Mouse (Mus musculus) T-helper 2 cell (primary cell): ENCODE data around the gene Ctxn1.

Source experiments
- in situ Hi-C: fragments of 300-600 bp; cut with MboI, MseI; formaldehyde crosslinking; loops from one replicate; pipeline ENCODE4 v1.15.1; 2025; ENCODE audit warnings: high pct_unique_total_duplicates

Gene Ctxn1

DNA sequence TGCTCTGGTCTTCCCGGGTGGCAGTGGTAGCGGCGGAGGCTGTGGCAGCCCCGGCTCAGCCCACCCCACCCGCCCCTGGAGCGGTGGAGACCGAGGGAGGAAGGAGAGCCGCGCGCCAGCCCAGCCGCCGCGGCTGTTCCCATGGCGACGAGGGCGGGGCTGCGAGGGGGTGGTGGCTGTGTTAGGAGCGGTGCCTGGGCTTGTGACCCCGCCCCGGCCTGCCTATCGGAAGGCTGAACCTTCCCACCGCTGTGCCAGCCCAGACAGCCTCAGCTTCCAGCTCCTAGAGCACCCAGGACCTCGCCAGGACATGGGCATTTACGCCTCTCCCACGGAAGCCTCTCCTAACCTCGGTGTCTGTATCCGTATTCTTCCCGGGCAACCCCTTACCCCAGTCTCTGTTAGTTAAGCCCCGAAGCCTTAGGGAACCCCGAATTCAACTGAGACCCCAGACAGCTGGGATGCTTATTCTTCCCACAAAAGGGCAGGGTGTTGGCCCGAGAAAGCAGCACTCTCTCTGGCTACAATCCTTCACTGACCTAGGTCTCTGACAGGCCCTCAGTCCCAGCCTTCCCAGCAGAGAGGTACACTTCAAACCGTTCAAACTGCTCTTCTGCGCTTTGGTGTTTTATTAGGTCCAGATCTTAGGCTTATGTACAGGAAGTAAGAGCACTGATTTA lies at the start of gene Ctxn1:
Ctxn1 (minus strand) TSS at position 150 of the 680 bp plus-strand sequence.
- in situ Hi-C loops = loop anchor here (5.0 kb wide), 1 partner anchor 63 kb away; no protein-coding TSS in a partner anchor

DNA sequence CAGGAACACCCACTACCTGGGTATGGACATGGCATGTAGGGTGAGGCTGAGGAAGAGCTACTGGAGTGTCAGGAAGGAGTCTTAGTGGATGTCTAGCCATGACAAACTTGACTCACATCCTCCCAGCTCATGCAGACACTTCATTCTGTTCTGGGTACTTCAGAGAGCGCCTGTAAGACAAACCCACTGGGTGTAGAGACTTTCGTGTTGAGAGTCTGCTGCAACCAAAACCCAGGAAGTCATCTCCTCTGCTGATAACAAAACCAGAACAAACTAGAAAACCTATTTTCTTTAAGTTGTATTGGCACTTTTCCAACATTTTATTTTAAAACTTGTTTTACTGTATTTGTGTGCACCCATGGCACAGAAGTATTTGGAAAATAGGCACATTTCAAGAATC lies 46.8 kb upstream of the Ctxn1 start:
- in situ Hi-C loops = no loop called here

DNA sequence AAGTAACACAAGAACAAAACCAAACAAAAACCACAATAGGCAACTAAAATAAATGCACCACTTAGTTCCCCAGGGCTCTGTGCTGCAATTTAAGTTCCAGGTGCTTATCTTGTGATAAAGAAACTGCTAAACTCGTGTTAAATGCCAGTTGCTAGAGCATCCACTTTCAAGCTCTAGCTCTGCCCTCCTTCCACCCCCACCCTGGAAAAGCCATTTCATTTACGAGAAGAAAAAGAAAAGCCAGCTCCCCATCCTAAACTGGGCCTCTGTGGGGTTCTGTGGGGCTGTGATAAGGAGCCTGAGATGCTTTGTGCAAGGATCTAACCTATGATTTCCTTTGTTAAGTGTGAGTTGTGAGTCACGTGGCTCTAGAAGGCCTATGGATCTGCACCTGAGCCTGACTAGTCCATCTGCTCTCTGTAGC lies 45.1 kb upstream of the Ctxn1 start:
- in situ Hi-C loops = no loop called here

DNA sequence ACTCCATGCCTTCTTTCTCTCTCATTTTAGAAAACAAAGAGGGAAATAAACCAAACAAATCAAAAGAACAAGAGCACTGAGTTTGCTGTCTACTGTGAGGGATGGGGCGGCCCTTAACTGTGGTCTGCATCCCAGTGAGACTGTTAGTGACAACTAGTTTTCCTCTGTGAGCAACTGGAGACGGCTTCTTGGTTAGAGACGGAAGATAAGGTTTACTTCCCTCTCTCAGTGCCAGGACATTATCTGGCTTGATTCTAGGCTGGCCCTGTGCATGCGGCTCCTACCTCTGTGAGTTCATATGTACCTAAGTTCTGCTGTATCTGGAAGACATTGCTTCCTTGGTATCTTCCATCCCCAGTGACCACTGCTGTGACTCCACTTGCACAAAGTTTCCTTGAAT lies 38.7 kb upstream of the Ctxn1 start:
- in situ Hi-C loops = no loop called here

DNA sequence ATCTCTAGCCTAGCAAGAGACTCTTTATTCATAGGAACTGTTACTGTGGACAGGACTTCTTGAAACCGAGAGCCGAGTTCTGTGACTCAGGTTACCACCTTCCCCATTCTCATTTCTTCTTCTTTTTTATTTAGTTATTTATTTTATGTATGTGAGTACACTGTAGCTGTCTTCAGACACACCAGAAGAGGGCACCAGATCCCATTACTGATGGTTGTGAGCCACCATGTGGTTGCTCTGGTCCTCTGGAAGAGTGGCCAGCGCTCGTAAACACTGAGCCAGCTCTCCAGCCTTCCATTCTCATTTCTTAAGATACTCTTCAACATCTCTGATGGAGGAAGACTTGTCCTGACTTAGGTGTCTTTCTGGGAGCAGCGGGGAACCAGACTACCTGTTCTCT lies 33.7 kb upstream of the Ctxn1 start:
- in situ Hi-C loops = no loop called here

DNA sequence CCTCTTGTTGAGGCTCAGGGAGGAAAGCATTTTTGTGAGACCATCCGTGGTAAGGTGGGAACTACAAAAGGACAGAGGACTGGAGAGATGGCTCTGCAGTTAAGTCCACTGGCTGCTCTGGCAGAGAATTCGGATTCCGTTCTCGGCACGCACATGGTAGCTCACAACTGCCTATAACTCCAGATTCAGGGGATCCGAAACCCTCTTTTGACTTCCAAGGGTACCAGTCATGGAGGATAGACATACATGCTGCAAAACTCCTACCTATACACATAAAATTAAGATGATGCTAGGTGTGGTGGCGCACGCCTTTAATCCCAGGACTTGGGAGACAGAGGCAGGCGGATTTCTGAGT lies 17.0 kb upstream of the Ctxn1 start:
- in situ Hi-C loops = no loop called here

DNA sequence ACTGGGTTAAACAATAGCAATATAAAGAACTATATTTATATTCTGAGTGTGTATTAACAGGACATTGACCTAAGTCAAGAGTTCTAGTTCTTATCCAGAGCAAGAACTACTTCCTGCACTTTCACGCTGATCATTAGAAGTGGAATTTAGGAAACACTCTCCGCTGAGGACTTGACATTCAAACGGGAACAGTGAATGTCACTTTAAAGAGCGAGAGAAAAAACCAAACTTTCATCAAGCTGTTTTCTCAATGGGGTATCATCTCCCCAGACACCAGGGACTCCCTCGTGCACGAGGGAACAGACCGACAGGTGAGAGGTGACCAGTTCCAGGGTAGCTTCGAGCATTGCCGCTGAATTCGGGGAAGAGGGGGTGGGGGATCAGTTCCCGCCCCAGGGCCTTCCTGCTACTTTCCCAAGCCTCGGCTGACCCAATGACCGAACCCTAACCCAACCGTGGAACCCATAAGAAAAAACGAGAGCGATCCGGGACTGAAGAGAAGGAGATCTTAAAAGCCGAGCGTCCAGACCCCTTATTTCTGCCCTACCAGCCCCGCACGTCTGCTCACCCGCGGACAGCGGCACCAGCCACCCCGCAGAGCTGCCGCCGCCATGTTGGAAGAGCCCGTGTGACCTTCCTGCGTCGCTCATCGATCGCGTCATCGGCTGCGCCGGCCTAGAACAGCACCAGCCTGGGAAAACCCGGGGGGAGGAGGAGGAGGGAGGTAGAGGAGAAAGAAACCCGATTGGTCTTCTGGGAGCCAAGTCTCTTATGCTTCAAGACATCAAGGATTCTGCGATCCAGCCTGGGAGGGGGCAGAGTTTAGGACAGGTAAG lies 16.4 kb upstream of the Ctxn1 start, which contains the start of gene Timm44:
Timm44 (minus strand) TSS at position 639 of the 836 bp plus-strand sequence.
- in situ Hi-C loops = no loop called here

DNA sequence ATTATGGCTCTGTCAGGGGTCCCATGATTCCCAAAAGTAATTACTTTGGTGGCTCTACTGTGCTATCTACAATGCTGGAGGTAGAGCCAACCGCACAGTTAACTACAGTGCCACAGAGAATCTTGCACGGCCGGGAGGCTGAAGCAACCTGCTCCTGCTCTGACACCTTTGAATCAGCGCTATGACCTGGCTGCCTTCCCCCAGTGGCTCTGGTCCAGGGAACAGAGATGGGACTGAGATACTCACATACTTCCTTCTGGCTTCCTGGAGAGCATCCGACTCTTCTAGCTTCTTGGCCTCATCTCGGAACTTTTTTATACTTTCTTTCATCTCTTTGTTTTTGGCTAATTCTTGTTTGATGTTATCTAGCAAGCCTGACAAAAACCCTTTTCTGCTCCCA lies 10.5 kb upstream of the Ctxn1 start:
- in situ Hi-C loops = loop anchor here (10.0 kb wide), 1 partner anchor 65 kb away; no protein-coding TSS in a partner anchor

DNA sequence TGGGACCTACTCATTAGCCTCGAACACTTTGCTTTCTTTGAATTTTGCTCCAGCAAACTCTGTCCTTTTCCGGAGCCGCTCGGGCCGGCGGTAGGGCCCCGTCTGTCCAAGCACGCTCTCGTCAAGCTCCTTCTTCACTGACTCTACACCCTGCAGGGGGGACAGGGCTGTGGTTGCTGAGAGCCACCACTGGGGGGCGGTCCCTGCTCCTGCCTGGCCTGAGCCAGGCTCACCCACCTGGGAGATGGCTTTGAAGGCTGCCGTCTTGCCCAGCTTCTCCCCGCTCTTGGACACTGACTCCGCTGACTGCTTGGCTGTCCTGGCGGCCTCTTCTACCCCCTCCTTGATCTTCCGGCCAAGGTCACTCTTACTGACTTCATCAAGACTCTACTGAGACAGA lies 8.6 kb upstream of the Ctxn1 start:
- in situ Hi-C loops = loop anchor here (10.0 kb wide), 1 partner anchor 63 kb away; no protein-coding TSS in a partner anchor

DNA sequence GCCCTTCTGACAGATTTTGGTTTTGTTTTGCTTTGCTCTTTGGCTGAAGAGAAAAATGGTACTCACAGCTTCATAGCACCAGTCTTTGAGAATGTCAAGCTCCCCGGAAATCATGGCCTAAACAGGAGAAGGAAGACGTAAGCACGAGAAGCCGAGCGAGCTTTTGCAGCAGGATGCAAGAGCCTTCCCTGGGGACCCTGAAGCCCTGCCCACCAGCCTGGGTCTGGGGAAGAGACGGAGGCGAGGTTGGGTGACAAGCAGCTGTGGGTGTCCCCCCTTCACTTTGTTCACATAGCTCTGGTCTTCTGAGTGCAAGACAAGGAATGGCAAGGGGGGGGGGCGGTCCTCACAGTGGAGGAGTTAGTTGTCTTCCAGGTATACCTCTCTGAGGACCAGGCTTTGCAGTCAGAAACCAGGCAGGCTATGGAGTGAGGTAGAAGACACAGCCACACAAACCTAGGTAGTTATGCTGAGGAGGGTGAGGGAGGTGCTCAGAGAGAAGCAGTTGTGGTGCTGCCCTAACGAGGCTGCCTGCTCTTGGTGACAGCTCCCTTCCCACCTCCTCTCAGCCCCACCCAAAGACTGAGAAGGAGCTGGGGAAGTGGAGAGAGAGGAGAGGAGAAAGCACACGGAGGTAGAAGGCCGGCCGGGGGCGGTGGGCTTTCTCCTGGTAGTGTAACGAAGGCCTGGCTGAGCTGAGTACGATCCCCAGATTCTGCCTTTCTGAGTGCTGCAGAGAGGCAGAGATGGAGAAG lies 6.3 kb upstream of the Ctxn1 start:
- in situ Hi-C loops = loop anchor here (10.0 kb wide), 1 partner anchor 61 kb away; no protein-coding TSS in a partner anchor

DNA sequence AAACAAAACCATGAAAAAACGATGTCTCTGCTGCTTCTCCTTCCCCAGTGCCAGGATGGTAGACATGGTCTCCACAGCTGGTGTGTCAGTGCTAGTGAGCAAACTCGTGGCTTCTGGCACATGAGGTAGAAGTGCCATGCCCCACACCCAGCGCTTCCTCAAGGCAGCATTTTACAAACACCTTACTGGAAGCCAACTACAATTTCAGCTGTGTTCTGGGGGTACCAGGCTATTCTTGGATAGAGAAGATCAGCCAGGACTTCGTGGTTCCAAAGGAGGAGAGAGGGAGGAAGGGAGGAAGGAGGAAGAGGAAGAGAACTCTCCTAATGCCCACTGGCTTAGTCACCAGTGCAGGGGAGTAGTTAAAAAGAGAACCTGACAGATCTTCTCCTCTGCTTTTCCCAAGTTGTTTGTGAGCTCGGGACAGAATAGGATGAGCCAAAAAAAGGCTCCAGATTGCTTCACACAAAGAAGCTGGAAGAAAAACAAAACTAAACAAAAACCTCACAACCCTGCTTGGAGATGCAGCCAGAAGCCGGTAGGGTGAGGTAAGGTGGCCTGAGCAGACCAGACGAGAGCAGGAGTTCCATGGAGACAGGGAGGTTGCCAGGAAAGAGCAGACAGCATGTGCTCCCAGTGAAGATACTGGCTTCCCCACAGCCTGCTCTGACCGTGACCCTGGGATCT lies 4.2 kb upstream of the Ctxn1 start:
- in situ Hi-C loops = loop anchor here (10.0 kb wide), 1 partner anchor 58 kb away; no protein-coding TSS in a partner anchor

DNA sequence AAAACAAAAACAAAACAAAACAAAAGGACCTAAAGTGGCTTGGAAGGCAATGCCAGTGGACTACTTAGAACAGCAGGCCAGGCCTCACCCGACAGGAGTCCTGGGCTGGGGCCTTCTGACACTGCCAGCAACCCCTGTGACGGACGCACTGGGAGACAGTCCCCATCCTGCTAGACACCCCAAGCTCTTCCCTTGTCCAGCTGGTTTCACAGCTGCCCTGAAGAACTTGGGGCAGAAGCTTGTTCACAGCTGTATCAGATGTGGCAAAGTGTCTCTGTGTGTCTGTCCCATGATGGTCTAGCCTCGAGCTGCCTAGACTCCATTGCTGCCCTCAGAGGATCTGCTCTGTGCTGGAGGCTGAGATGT lies 714 bp upstream of the Ctxn1 start:
- in situ Hi-C loops = loop anchor here (5.0 to 10.0 kb wide), 2 partner anchors 55 to 63 kb away; no protein-coding TSS in a partner anchor

DNA sequence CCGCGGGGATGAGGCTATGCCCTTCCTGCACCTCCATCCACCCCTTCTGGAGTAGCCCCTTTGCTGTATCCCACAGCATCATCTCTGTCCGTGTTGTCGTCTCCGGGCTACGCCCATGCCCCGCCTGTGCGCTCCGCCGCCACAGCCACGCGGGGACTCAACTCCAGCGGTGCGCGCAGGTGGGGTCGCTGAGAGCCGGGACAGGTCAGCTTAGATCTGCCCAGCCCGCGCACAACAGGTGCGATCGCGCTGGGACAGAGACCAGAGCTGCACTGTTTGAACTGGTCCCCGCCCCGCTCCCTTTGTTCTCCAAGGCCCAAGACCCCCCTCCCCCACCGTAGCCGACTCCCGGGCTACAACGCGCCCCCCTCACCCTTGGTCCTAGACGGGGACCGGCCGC lies 396 bp downstream of the Ctxn1 start:
- in situ Hi-C loops = loop anchor here (5.0 kb wide), 1 partner anchor 64 kb away; no protein-coding TSS in a partner anchor

DNA sequence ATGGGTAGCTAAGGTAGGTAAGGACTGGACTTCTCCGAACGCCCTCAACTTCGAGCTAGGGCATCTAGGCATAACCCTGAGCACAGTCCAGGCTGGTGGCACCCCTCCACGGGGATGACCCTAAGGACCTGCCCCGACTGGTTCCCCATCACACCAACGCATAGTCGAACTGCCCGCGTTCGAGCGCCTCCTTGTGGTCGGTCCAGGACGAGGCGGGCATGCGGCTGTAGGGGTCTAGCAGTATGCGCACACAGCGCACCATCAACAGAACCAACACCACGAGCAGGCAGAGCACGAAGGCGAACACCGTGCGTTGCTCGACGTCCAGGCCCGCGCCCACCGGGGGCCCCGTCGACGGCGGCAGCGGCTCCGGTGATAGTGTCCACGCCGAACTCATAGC lies 841 bp downstream of the Ctxn1 start:
- in situ Hi-C loops = loop anchor here (5.0 kb wide), 1 partner anchor 64 kb away; no protein-coding TSS in a partner anchor

DNA sequence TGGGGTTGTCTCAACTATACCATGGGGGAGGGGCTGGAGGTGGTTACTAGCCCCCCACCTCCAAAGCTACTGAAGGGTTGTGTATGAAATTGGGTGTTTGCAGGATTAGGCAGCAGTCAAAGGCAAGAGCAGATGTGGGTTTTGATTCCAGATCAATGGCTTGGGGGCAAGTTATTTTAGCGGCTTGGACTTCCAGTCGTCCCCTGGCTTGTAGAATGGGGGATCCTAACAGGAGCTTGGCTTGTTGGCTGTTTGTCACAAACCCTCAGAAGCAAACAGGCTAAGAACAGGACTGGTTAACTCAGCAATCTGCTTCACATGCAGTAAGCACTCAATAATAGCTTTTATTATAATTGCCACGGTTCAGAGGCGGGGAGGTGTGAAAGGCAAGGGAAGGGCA lies 1.7 kb downstream of the Ctxn1 start:
- in situ Hi-C loops = loop anchor here (5.0 kb wide), 1 partner anchor 65 kb away; no protein-coding TSS in a partner anchor

DNA sequence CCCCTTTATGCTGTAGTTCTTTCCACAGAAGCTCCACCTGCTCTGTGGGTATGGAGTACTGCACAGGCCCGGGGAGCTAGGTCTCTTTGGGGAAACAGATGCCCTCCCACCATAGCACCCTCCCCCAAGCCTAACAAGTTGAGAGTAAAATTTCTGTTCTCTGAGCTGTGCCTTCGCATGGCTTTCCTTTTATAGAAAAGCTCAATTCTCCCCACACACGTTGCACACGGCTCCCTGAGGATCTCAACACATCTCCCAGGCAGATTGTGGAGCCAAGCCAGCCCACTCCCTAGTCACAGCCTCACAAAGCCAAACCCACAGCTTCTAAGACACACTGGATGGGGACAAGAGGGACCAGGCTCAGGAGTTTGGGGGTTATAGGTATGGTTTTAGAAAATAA lies 2.2 kb downstream of the Ctxn1 start:
- in situ Hi-C loops = loop anchor here (5.0 kb wide), 1 partner anchor 65 kb away; no protein-coding TSS in a partner anchor

DNA sequence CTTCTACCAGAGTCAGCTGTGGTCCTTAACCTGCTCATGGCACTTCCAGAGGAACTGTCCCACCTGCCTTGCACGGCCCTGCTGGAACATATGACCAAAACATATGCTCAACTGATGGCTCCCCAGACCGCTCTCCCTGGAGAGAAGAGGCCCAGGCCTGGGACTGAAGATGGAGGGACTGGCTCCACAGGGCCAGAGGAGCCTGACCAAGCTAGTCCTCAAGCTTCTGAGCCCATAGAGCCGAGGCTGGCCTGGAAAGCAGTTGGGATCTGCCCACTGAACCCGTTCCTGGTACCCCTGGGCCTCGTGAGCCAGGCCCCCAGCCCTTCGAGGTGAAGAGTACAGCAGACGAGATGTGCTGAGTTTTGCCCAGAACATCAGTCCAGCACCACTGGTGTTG lies 3.6 kb downstream of the Ctxn1 start:
- in situ Hi-C loops = loop anchor here (5.0 kb wide), 1 partner anchor 67 kb away; no protein-coding TSS in a partner anchor

DNA sequence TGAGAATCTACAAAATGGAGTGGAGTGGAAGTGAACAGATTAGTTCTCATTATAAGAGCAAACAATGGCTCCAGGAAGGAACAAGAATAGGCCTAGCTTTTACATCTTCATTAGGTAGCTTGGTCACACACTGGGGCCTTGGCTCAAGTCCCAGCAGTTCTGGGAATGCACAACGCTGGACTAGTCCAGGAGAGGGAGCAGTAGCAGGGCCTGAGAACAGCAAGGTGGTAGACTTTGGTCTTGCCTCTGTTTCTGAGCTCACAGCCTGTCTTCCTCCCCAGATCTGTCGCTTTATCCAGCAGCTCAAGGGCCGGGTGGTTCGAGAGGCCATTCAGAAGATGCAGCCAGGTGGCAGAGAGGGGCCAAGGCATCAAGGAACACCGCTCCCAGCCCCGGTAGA lies 5.1 kb downstream of the Ctxn1 start:
- in situ Hi-C loops = loop anchor here (5.0 kb wide), 1 partner anchor 897 kb away; no protein-coding TSS in a partner anchor

DNA sequence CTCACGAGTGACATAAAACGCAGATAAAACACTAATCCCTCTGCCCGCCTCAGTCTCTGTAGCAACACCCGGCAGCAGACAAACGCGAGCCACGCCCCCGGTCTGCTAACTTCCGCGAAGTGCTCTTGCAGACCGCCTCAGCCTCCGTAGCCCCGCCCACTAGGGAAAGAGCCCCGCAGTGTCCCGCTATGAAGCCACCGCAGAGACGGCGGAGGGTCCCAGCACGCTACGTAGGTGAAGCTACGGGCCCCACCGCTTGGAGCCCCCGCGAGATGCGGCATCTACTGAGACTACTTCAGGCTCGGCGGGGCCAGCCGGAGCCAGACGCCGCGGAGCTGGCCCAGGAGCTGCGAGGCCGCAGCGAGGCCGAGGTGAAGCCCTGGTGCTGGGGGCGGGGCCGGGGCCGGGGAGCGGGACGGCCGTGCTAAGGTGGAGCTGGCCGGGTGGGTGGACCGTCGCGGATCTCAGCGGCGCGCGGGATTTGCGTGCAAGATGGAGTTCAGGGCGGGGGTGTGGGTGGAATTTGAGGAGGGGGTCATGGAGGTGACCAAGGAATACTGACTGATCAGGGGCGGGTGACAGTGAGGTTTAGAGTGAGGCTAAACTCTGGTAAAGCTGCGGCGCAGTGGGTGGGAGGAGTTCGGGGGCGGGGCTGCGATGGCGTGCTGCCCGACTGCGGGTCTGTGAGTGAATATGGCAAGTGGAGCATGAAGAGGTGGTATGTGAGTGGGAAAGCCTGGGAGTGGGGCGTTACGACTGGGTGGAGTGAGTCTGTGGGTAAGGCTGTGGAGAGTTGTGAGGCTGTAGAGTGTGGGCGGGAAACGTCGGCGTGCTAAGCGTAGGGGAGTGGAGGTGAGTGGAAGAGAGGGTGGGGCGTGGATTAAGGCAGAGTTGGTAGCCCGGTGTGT lies 5.9 kb downstream of the Ctxn1 start, which contains the start of gene Snapc2:
Snapc2 (plus strand) TSS at position 147 of the 908 bp plus-strand sequence.
- in situ Hi-C loops = loop anchor here (5.0 kb wide), 1 partner anchor 896 kb away; no protein-coding TSS in a partner anchor
